Mouse (Mus musculus): ENCODE data around the gene Neurog2. TPM values are rescaled to one million over a fixed set of nuclear protein-coding genes. Genes with fewer than 3 reads are reported as not detected.

Neurog2 gene
- polyA plus RNA-seq (2017; shearing (Covaris generic)), result not detected

DNA sequence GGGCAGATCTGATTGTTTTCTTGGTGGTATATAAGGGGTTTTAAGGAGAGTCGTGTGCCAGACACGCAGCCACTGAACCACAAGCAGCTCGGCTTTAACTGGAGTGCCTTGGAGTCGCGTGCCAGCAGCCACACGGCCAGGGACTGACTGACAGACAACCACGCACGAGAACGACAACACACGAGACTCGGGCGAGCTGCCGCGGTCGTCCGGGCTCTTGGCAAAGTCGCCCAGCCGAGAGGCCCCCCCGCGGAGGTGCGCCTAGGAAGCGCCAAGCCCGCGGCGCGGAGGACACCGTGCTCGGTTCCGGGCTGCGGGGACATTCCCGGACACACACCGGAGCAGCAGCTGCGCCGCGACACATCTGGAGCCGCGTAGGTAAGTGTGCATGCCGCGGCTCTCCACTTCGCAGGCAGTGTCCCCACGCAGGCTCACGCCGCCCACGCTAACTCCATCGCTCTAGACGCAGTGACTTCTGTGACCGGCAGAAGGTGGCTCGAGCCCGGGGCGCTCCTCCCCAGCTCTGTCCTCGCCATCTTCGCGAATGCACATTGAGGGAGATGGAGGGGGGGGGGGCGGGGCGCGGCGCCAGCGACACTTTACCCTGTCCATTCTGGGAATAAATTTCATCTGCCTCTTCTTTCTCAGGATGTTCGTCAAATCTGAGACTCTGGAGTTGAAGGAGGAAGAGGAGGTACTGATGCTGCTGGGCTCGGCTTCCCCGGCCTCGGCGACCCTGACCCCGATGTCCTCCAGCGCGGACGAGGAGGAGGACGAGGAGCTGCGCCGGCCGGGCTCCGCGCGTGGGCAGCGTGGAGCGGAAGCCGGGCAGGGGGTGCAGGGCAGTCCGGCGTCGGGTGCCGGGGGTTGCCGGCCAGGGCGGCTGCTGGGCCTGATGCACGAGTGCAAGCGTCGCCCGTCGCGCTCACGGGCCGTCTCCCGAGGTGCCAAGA, at the start of gene Neurog2:
Gene Neurog2, plus strand, starts transcription at position 56 of the 953 bp plus-strand sequence.

Other genes starting within 250 kb of the Neurog2 start
- gene Ank2, start 133.8 kb upstream of the Neurog2 start, polyA plus RNA-seq (2017; shearing (Covaris generic)), result 0.78 TPM
- gene Larp7, start 79.8 kb upstream of the Neurog2 start, polyA plus RNA-seq (2017; shearing (Covaris generic)), result 79.8 TPM
- 3.6 TPM for gene Zgrf1, start 79.6 kb upstream of the Neurog2 start, polyA plus RNA-seq (2017; shearing (Covaris generic))
- gene Alpk1, start 147.4 kb downstream of the Neurog2 start, polyA plus RNA-seq (2017; shearing (Covaris generic)), result 0.78 TPM
- gene Tifa, start 156.7 kb downstream of the Neurog2 start, polyA plus RNA-seq (2017; shearing (Covaris generic)), result not detected
- 51.6 TPM for gene Ap1ar, start 204.4 kb downstream of the Neurog2 start, polyA plus RNA-seq (2017; shearing (Covaris generic))